In the genomic region with DNA sequence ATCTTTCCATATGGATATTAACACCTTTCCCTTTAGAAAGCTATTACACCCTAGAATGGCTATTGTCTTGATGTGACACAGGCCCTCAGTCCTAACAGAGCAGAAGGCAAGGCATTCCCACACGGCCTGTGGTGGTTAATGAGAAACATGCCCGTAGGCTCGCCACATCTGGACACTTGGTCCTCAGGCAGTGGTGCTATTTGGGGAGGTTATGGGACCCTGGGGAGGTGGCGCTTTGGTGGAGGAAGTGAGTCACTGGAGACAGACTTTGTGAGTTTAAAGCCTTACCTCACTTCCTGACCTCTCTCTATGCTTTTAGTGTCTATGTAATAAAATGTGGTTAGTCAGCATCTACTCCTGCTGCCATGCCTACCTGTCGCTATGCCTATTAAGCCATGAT, we compare ENCODE assay signal across 26 mouse cellular contexts.
A peak's percentile ranks its signal among the peaks of the same experiment; 100 is the strongest.
DNase-seq lines count a peak whose midpoint lies in the region; ATAC-seq and TF ChIP-seq lines count a peak whose summit lies in the region.
"Had no signal": no experiment of that assay in that cellular context is flagged by ENCODE, and none has a peak within 500 bp of the region (broad histone marks: within the 10 kb centered on the region; RNA-seq: fewer than 3 reads in every experiment).

No protein-coding gene starts in this region.

- H3K9ac ChIP-seq in CH12.LX (ENCODE audit: insufficient read depth, low read depth): no peak overlapping the region
- no peak overlapping the region for H3K9ac ChIP-seq in limb, embryonic 15.5 days
- H3K9ac ChIP-seq: heart, embryonic 15.5 days; hindbrain, embryonic 14.5 days; intestine, embryonic 15.5 days; midbrain, embryonic 13.5 days; neural tube, embryonic 13.5 days had no signal

- no peaks in the 10 kb centered on the region for H3K79me2 ChIP-seq in CH12.LX (replicated peaks; ENCODE audit: control insufficient read depth, extremely low read depth, insufficient read depth, poor library complexity, severe bottlenecking)

- ATAC-seq in limb, embryonic 15.5 days (ENCODE audit: insufficient number of reproducible peaks, low FRiP score, low TSS enrichment, low read depth): 0 out of 2 replicates have a peak, but pooled peaks have one; percentile 46
- ATAC-seq: forebrain, embryonic 16.5 days; intestine, embryonic 15.5 days; midbrain, embryonic 13.5 days had no signal

- dilution Hi-C loops in CH12.LX (cut with MboI; ENCODE audit: extremely low pct_ligation_motif_present, extremely low pct_unique_long_range_greater_than_20kb, low sequenced_read_pairs): no loop called here

- TF ChIP-seq POLR2A in CH12.LX (IDR thresholded peaks at IDR 0.05; ENCODE audit: low read depth, low read length): no peak

- no peak for TF ChIP-seq EP300 in CH12.LX (IDR thresholded peaks at IDR 0.05; ENCODE audit: low read length)

- no peak for TF ChIP-seq CTCF in CH12.LX (conservative IDR thresholded peaks at IDR 0.05 in 1 of 2, IDR thresholded peaks at IDR 0.05 in 1 of 2; ENCODE audit: low read depth in 2 of 2, low read length in 2 of 2)

- peak; percentile 9 for DNase-seq in CH12.LX (ENCODE audit: extremely low read depth)
- DNase-seq in embryo, embryonic 11.5 days (ENCODE audit: low read depth, low spot score): peak; percentile 39
- DNase-seq in hindlimb bud, embryonic 11.5 days (ENCODE audit: extremely low spot score, low read depth, low spot score): peak; percentile 69
- DNase-seq in lung, postnatal 36 days: no peak
- no peak for DNase-seq in right cerebral cortex, postnatal 14 days
- no peak for DNase-seq in right cerebral cortex, postnatal 4 days
- DNase-seq: adrenal gland, adult 2 months; B cell, adult 2 months; cerebellum, adult 11 months; cerebellum, adult 9-11 months; gastrocnemius, postnatal 14 days; heart, adult 2 months; heart, postnatal 36 days; kidney, adult 8-10 months; kidney, postnatal 10 days; lung, adult 18-20 months; lung, postnatal 10 days had no signal

- no peaks in the 10 kb centered on the region for H3K36me3 ChIP-seq in CH12.LX (replicated peaks in 1 of 2; ENCODE audit: control insufficient read depth in 1 of 2, insufficient read depth in 1 of 2, low read length in 1 of 2)
- no peaks in the 10 kb centered on the region for H3K36me3 ChIP-seq in limb, embryonic 15.5 days
- H3K36me3 ChIP-seq: forebrain, embryonic 10.5 days; heart, embryonic 15.5 days; intestine, embryonic 15.5 days; midbrain, embryonic 13.5 days; neural tube, embryonic 13.5 days had no signal

- no peak for TF ChIP-seq RAD21 in CH12.LX (IDR thresholded peaks at IDR 0.05; ENCODE audit: low read depth, low read length)

- H3K27me3 ChIP-seq in CH12.LX (replicated peaks): no peaks in the 10 kb centered on the region
- H3K27me3 ChIP-seq in limb, embryonic 15.5 days: no peaks in the 10 kb centered on the region
- H3K27me3 ChIP-seq: heart, embryonic 15.5 days; intestine, embryonic 15.5 days; midbrain, embryonic 13.5 days; neural tube, embryonic 13.5 days had no signal

- H3K27ac ChIP-seq in CH12.LX (ENCODE audit: insufficient read depth, low read depth): no peak overlapping the region
- 0 out of 2 replicates have a peak overlapping the region, but pooled peaks have one; percentile 38 for H3K27ac ChIP-seq in limb, embryonic 15.5 days
- H3K27ac ChIP-seq: forebrain, embryonic 10.5 days; heart, adult 2 months; heart, embryonic 15.5 days; hindbrain, embryonic 14.5 days; intestine, embryonic 15.5 days; midbrain, embryonic 13.5 days; neural tube, embryonic 13.5 days had no signal

- peaks cover 0 to 4% of the 10 kb centered on the region in 2 experiments; a peak in 1 of 4 replicates for H3K4me1 ChIP-seq in CH12.LX (ENCODE audit: control insufficient read depth in 1 of 2, insufficient read depth in 2 of 2)
- peaks cover 10% of the 10 kb centered on the region; the same call in 1 of the 2 replicates for H3K4me1 ChIP-seq in limb, embryonic 15.5 days
- H3K4me1 ChIP-seq: forebrain, embryonic 10.5 days; heart, embryonic 15.5 days; intestine, embryonic 15.5 days; midbrain, embryonic 13.5 days; neural tube, embryonic 13.5 days had no signal

- in situ Hi-C loops in CH12.LX (cut with MboI; ENCODE audit: low pct_ligation_motif_present, low pct_unique_long_range_greater_than_20kb, low sequenced_read_pairs): no loop called here

- no peak overlapping the region for H3K4me2 ChIP-seq in CH12.LX (ENCODE audit: insufficient read depth, low read depth, poor library complexity, severe bottlenecking)
- no peak overlapping the region for H3K4me2 ChIP-seq in limb, embryonic 15.5 days
- H3K4me2 ChIP-seq: heart, embryonic 15.5 days; hindbrain, embryonic 14.5 days; intestine, embryonic 15.5 days; liver, embryonic 11.5 days; midbrain, embryonic 13.5 days; neural tube, embryonic 13.5 days had no signal

- 32% methylated on average over 5 of the region's 5 CpGs for WGBS in limb, embryonic 15.5 days

- no peak overlapping the region for H3K4me3 ChIP-seq in CH12.LX (replicated peaks in 1 of 3; ENCODE audit: low read depth in 2 of 3, low read length in 2 of 3, poor library complexity in 1 of 3)
- no peak overlapping the region for H3K4me3 ChIP-seq in limb, embryonic 15.5 days
- H3K4me3 ChIP-seq: forebrain, embryonic 10.5 days; heart, adult 2 months; heart, embryonic 15.5 days; intestine, embryonic 15.5 days; midbrain, embryonic 13.5 days; neural tube, embryonic 13.5 days had no signal

- no peaks in the 10 kb centered on the region for H3K9me3 ChIP-seq in CH12.LX (replicated peaks; ENCODE audit: low read length)
- no peaks in the 10 kb centered on the region for H3K9me3 ChIP-seq in limb, embryonic 15.5 days
- H3K9me3 ChIP-seq: forebrain, embryonic 10.5 days; heart, embryonic 15.5 days; intestine, embryonic 15.5 days; midbrain, embryonic 13.5 days; neural tube, embryonic 13.5 days had no signal

TF ChIP-seq in CH12.LX, 34 proteins besides CTCF, POLR2A, EP300 and RAD21:
- TF ChIP-seq E2F4 (IDR thresholded peaks at IDR 0.05; ENCODE audit: insufficient replicate concordance, low read depth, low read length): no peak
- TF ChIP-seq ELF1 (IDR thresholded peaks at IDR 0.05; ENCODE audit: low read depth, low read length): no peak
TF ChIP-seq in CH12.LX: peak in this region for 0.

Comparison
In these comparisons a context has a peak if more than half of its experiments do, and no peak if none do; other contexts are left out.
1. DNase-seq: peak in CH12.LX (single experiment), embryo, embryonic 11.5 days (single experiment) and hindlimb bud, embryonic 11.5 days (single experiment); none in lung, postnatal 36 days (single experiment), right cerebral cortex, postnatal 14 days (single experiment) and right cerebral cortex, postnatal 4 days (single experiment).